In genomic region chr10:100052911-100053310, GRCm38 (mm10) we compare ENCODE assay signal across 20 mouse cellular contexts. TPM values are rescaled to one million over a fixed set of nuclear protein-coding genes. Genes with fewer than 3 reads are reported as not detected.
DNase-seq lines count a peak whose midpoint lies in the region; ATAC-seq and TF ChIP-seq lines count a peak whose summit lies in the region.
"Had no signal": no experiment of that assay in that cellular context is flagged by ENCODE, and none has a peak within 500 bp of the region (broad histone marks: within the 10 kb centered on the region; RNA-seq: fewer than 3 reads in every experiment).

No protein-coding gene starts in this region.

- H3K4me2 ChIP-seq in intestine, embryonic 15.5 days (replicated peaks) = no peak overlapping the region
- no peak overlapping the region for H3K4me2 ChIP-seq in intestine, postnatal 0 days (replicated peaks; ENCODE audit: low read depth)
- H3K4me2 ChIP-seq in stomach, embryonic 16.5 days (ENCODE audit: low read depth, low read length) = no peak overlapping the region
- H3K4me2 ChIP-seq in stomach, postnatal 0 days (replicated peaks; ENCODE audit: low read depth) = no peak overlapping the region
- no peak overlapping the region for H3K4me2 ChIP-seq in liver, postnatal 0 days (ENCODE audit: low read depth, low read length)
- H3K4me2 ChIP-seq: hindbrain, embryonic 14.5 days; liver, embryonic 15.5 days; midbrain, embryonic 15.5 days; neural tube, embryonic 12.5 days had no signal

- WGBS in intestine, embryonic 15.5 days = 52% methylated on average over 4 of the region's 4 CpGs
- 65% methylated on average over 4 of the region's 4 CpGs for WGBS in intestine, postnatal 0 days
- WGBS in stomach, embryonic 16.5 days = 66% methylated on average over 4 of the region's 4 CpGs
- 69% methylated on average over 4 of the region's 4 CpGs for WGBS in stomach, postnatal 0 days
- WGBS in liver, postnatal 0 days (ENCODE audit: insufficient replicate concordance) = 71% methylated on average over 4 of the region's 4 CpGs

- H3K27ac ChIP-seq in intestine, embryonic 15.5 days = no peak overlapping the region
- H3K27ac ChIP-seq in intestine, postnatal 0 days (ENCODE audit: low read depth, low read length) = no peak overlapping the region
- H3K27ac ChIP-seq in stomach, embryonic 16.5 days (ENCODE audit: low read length) = no peak overlapping the region
- H3K27ac ChIP-seq in stomach, postnatal 0 days (replicated peaks) = no peak overlapping the region
- H3K27ac ChIP-seq in liver, postnatal 0 days (ENCODE audit: low read depth) = no peak overlapping the region
- H3K27ac ChIP-seq: embryonic facial prominence, embryonic 10.5 days; hindbrain, embryonic 14.5 days; liver, embryonic 15.5 days; midbrain, embryonic 15.5 days; neural tube, embryonic 12.5 days had no signal

- peak; percentile 49 for DNase-seq in kidney, postnatal 14 days
- DNase-seq in kidney, adult 9 months = no peak
- DNase-seq in stomach, postnatal 0 days (ENCODE audit: low spot score) = no peak
- DNase-seq in liver, postnatal 0 days = no peak
- DNase-seq: cerebellum, adult 11-12 months; cerebellum, postnatal 10 days; gastrocnemius, postnatal 36 days; liver; lung, postnatal 36 days; thymus, postnatal 25 days had no signal

- no peaks in the 10 kb centered on the region for H3K4me1 ChIP-seq in intestine, embryonic 15.5 days (replicated peaks)
- H3K4me1 ChIP-seq in intestine, postnatal 0 days (replicated peaks; ENCODE audit: control insufficient read depth, insufficient read depth, low read length) = no peaks in the 10 kb centered on the region
- peaks cover 14% of the 10 kb centered on the region for H3K4me1 ChIP-seq in stomach, embryonic 16.5 days (ENCODE audit: control insufficient read depth, insufficient read depth, low read length)
- H3K4me1 ChIP-seq in stomach, postnatal 0 days (replicated peaks; ENCODE audit: control insufficient read depth, insufficient read depth) = peaks cover 4% of the 10 kb centered on the region; the same call in 1 of the 2 replicates
- H3K4me1 ChIP-seq in liver, postnatal 0 days (ENCODE audit: insufficient read depth) = no peaks in the 10 kb centered on the region
- H3K4me1 ChIP-seq: liver, embryonic 15.5 days; midbrain, embryonic 15.5 days; neural tube, embryonic 12.5 days had no signal

- no peak overlapping the region for H3K9ac ChIP-seq in intestine, embryonic 15.5 days
- H3K9ac ChIP-seq in intestine, postnatal 0 days (ENCODE audit: low read depth, low read length) = no peak overlapping the region
- H3K9ac ChIP-seq in stomach, embryonic 16.5 days (ENCODE audit: low read length) = no peak overlapping the region
- no peak overlapping the region for H3K9ac ChIP-seq in stomach, postnatal 0 days (ENCODE audit: low read length)
- H3K9ac ChIP-seq in liver, postnatal 0 days (replicated peaks) = no peak overlapping the region
- H3K9ac ChIP-seq: hindbrain, embryonic 14.5 days; liver, embryonic 15.5 days; midbrain, embryonic 15.5 days; neural tube, embryonic 12.5 days had no signal

- H3K9me3 ChIP-seq in intestine, embryonic 15.5 days = no peaks in the 10 kb centered on the region
- H3K9me3 ChIP-seq in intestine, postnatal 0 days (ENCODE audit: control insufficient read depth) = no peaks in the 10 kb centered on the region
- no peaks in the 10 kb centered on the region for H3K9me3 ChIP-seq in stomach, embryonic 16.5 days (replicated peaks; ENCODE audit: control insufficient read depth, low read length)
- no peaks in the 10 kb centered on the region for H3K9me3 ChIP-seq in stomach, postnatal 0 days (ENCODE audit: control insufficient read depth, low read length)
- no peaks in the 10 kb centered on the region for H3K9me3 ChIP-seq in liver, postnatal 0 days (ENCODE audit: low read length)
- H3K9me3 ChIP-seq: embryonic facial prominence, embryonic 10.5 days; liver, embryonic 15.5 days; midbrain, embryonic 15.5 days; neural tube, embryonic 12.5 days had no signal

- TF ChIP-seq CTCF in intestine, postnatal 0 days (IDR thresholded peaks at IDR 0.05; ENCODE audit: low read depth) = no peak
- no peak for TF ChIP-seq CTCF in stomach, postnatal 0 days (IDR thresholded peaks at IDR 0.05; ENCODE audit: low read depth)
- TF ChIP-seq CTCF in liver, postnatal 0 days (IDR thresholded peaks at IDR 0.05; ENCODE audit: low read depth) = no peak

- H3K4me3 ChIP-seq in intestine, embryonic 15.5 days (replicated peaks) = no peak overlapping the region
- no peak overlapping the region for H3K4me3 ChIP-seq in intestine, postnatal 0 days (ENCODE audit: low read depth, low read length)
- H3K4me3 ChIP-seq in stomach, embryonic 16.5 days (replicated peaks; ENCODE audit: low read length) = no peak overlapping the region
- no peak overlapping the region for H3K4me3 ChIP-seq in stomach, postnatal 0 days (ENCODE audit: low read depth, low read length)
- H3K4me3 ChIP-seq in liver, postnatal 0 days (ENCODE audit: low read depth, low read length) = no peak overlapping the region
- H3K4me3 ChIP-seq: embryonic facial prominence, embryonic 10.5 days; layer of hippocampus, adult 2 months; liver, embryonic 15.5 days; midbrain, embryonic 15.5 days; neural tube, embryonic 12.5 days had no signal

- H3K27me3 ChIP-seq in intestine, embryonic 15.5 days (replicated peaks) = no peaks in the 10 kb centered on the region
- H3K27me3 ChIP-seq in intestine, postnatal 0 days (replicated peaks; ENCODE audit: control insufficient read depth, insufficient read depth, low read length) = no peaks in the 10 kb centered on the region
- no peaks in the 10 kb centered on the region for H3K27me3 ChIP-seq in stomach, embryonic 16.5 days (ENCODE audit: control insufficient read depth, insufficient read depth, low read length)
- no peaks in the 10 kb centered on the region for H3K27me3 ChIP-seq in stomach, postnatal 0 days (ENCODE audit: control insufficient read depth, insufficient read depth, low read length)
- H3K27me3 ChIP-seq in liver, postnatal 0 days (ENCODE audit: insufficient read depth, low read length) = no peaks in the 10 kb centered on the region
- H3K27me3 ChIP-seq: liver, embryonic 15.5 days; midbrain, embryonic 15.5 days; neural tube, embryonic 12.5 days had no signal

- ATAC-seq in intestine, embryonic 15.5 days = 0 out of 2 replicates have a peak, but pooled peaks have one; percentile 21
- no peak for ATAC-seq in intestine, postnatal 0 days
- 0 out of 2 replicates have a peak, but pooled peaks have one; percentile 23 for ATAC-seq in stomach, embryonic 16.5 days (ENCODE audit: insufficient read depth, low FRiP score)
- no peak for ATAC-seq in stomach, postnatal 0 days (ENCODE audit: low FRiP score, low TSS enrichment)
- ATAC-seq in liver, postnatal 0 days = no peak
- ATAC-seq: inflammation-experienced regulatory T-cells, adult 6 months; midbrain, embryonic 15.5 days had no signal

- no peaks in the 10 kb centered on the region for H3K36me3 ChIP-seq in intestine, embryonic 15.5 days
- H3K36me3 ChIP-seq in intestine, postnatal 0 days (ENCODE audit: control insufficient read depth, insufficient read depth) = peaks cover 14% of the 10 kb centered on the region
- peaks cover 7% of the 10 kb centered on the region; the same call in 1 of the 2 replicates for H3K36me3 ChIP-seq in stomach, embryonic 16.5 days (ENCODE audit: control insufficient read depth, insufficient read depth, low read length)
- no peaks in the 10 kb centered on the region; the same call in 1 of the 2 replicates for H3K36me3 ChIP-seq in stomach, postnatal 0 days (ENCODE audit: control insufficient read depth, insufficient read depth, low read length)
- H3K36me3 ChIP-seq in liver, postnatal 0 days (replicated peaks; ENCODE audit: insufficient read depth, low read length) = no peaks in the 10 kb centered on the region
- H3K36me3 ChIP-seq: midbrain, embryonic 15.5 days; neural tube, embryonic 12.5 days had no signal

- TF ChIP-seq EP300 in stomach, postnatal 0 days (optimal IDR thresholded peaks at IDR 0.05) = no peak
- no peak for TF ChIP-seq EP300 in liver, postnatal 0 days (IDR thresholded peaks at IDR 0.05; ENCODE audit: low read depth)

RNA-seq across cellular contexts. Expression of gene Kitl, which starts 37.5 kb away (rescaled TPM):
- 28.5 and 32.7 TPM in 2 replicates for polyA plus RNA-seq in intestine, embryonic 15.5 days (2015; fragmentation: Nextera tagmentation; extraction: Ambion mirVana)
- 15.8 and 16.3 TPM in 2 replicates for polyA plus RNA-seq in intestine, postnatal 0 days (2015; fragmentation: Nextera tagmentation; extraction: Ambion mirVana)
- 35.9 and 36.8 TPM in 2 replicates for polyA plus RNA-seq in stomach, embryonic 16.5 days (2015; fragmentation: Nextera tagmentation; extraction: Ambion mirVana)
- 13.9 and 20.6 TPM in 2 replicates for polyA plus RNA-seq in stomach, postnatal 0 days (2015; fragmentation: Nextera tagmentation; extraction: Ambion mirVana)
- polyA plus RNA-seq in liver, postnatal 0 days (2015; fragmentation: Nextera tagmentation; extraction: Ambion mirVana) = 2.3 and 5.0 TPM in 2 replicates

Comparison
In these comparisons a context has a peak if more than half of its experiments do, and no peak if none do; other contexts are left out.
1. ATAC-seq: peak in intestine, embryonic 15.5 days (single experiment) and stomach, embryonic 16.5 days (single experiment); none in intestine, postnatal 0 days (single experiment), stomach, postnatal 0 days (single experiment) and liver, postnatal 0 days (single experiment).